Mouse (Mus musculus): Measurements from ENCODE around the gene Fam155a.

Fam155a gene

DNA sequence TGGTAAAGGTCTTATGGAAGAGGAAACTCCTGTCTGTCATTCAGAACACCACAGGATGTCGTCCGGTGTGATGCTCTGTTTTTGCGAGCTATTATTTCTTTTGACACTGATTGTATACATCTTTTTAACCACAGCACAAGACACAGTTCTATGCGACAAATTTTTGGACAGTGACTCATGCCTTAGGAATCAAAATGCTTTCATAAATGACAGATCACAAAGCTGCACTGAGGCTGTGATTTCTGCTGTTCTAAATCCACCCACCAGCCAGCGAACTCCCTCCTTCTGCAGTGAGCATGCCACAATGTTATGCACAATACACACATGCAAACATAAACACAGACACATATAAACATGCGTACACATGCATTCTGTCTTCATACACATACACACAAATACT is 224.5 kb downstream of the Fam155a start:
- in situ Hi-C loops (cut with MboI; ENCODE audit: low pct_unique_long_range_greater_than_20kb in 1 of 2, low sequenced_read_pairs in 2 of 2, unreplicated experiment in 1 of 2), result no loop called here

DNA sequence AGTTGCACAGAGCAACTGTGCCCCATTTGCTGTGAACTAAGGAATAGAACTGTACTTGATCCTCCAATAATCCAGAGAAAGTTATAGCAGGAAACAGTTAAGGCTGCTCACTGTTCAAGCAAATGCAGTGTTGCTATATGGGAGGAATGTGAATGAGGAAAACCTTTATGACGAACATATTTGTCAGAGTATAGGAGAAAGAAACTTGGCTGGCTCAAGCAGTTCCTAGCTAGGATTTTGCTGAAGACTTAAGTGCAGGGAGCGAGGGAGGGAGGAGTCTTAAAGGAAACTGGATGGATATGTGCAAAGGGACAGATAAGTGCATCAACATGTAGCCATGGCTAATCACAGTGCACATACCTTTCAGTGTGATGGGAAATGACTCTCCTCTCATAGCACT is 225.3 kb downstream of the Fam155a start:
- in situ Hi-C loops (cut with MboI; ENCODE audit: low pct_unique_long_range_greater_than_20kb in 1 of 2, low sequenced_read_pairs in 2 of 2, unreplicated experiment in 1 of 2), result no loop called here

DNA sequence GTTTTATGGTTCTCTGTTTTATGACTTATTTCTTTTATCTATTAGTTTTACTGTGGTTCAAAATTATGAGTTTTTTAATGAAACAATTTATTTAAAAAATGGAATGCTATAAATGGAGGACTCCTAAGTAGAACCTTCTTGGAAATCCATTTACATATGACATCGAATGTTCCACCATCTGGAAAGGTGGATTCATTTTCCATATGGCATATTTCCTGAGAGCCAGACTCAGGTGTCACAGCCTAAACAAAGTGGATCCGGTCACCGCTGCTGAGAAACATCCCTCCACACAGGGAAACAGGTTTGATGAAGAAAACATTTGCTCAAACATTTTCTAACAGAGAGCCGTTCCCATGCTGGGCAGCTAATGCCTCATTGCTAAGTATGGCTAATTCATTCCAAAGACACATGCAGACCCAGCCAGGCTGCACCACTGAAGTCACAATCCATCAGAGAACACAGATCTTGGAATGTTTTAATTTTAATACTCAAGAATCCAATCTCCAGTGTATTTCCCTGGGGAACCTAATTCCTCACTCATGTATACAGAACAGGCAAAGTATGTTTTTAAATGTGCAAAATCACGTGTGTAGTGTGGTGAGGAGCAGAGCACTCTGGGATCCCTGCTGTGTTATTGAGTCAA is 235.1 kb downstream of the Fam155a start:
- in situ Hi-C loops (cut with MboI; ENCODE audit: low pct_unique_long_range_greater_than_20kb in 1 of 2, low sequenced_read_pairs in 2 of 2, unreplicated experiment in 1 of 2), result no loop called here

DNA sequence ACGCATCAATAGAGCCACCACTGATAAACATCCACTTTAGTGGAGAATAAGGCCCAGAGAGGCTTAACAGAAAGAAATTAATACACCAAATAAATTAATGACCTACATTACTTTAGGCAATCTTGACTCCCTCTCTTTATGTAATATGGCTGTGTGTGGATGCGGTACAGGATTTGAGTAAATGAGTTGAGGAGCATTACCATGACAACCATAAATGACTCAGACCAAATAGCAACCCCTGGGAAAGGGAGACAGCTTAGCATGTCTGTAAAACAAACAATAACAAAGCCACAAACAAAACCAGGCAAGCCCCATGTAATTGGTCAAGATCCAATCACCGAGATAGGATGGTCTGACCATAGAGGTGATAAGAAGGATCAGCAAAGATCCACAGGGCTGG is 244.4 kb downstream of the Fam155a start:
- in situ Hi-C loops (cut with MboI; ENCODE audit: low pct_unique_long_range_greater_than_20kb in 1 of 2, low sequenced_read_pairs in 2 of 2, unreplicated experiment in 1 of 2), result no loop called here

DNA sequence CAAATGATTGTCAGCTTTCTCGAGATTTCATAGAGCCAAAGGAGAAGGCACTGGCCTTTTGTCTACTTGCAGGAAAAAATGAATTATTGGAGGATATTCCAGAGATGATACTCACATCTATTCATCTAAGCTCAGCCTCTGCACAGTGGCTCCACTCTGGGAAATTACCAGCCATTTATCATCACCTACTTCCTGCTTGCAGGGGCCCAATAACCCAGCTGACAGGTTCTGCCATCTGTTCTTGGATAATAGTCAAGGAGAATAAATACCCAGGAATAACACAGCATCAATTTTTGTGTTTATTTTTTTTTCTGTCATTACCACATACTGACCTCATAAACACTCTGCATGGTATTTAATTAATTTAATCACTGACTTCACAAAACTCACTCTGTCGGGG is 249.4 kb downstream of the Fam155a start:
- in situ Hi-C loops (cut with MboI; ENCODE audit: low pct_unique_long_range_greater_than_20kb in 1 of 2, low sequenced_read_pairs in 2 of 2, unreplicated experiment in 1 of 2), result no loop called here

DNA sequence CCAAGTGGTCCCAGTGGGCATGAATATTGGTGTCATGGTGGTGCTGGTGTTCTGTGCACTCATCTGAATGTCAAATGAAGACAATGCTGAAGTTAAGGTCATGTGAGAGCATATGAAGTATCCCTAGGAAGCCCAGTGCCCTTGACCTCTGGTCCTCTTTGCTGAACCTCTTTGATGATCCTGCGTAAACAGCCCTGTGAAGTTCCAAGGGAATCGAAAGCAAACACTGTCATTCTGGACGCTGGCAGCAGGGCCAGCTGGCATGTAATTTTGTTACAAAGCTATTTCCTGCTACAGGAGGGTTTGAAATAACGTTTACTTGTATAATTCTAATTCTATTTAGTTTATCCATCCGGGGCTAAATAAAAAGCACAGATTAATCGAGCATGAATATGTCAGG is 270.2 kb downstream of the Fam155a start:
- in situ Hi-C loops (cut with MboI; ENCODE audit: low pct_unique_long_range_greater_than_20kb in 1 of 2, low sequenced_read_pairs in 2 of 2, unreplicated experiment in 1 of 2), result no loop called here

DNA sequence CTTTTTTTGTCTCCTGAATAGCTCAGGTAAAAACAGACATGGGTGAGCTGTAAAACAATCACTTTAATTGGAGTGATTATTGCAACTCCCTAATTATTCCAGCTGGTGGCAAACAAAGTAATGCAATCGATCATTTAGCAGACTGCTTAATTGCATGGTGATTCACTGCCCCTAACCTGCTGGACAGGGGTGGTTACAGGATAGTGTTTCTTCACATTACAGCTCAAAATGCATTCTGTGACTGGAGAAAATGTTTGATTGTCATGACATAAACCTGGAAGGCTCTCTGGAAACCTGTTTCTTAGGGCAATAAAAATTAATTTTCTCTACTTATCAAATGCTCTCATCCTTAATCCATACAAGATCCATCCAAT is 276.7 kb downstream of the Fam155a start:
- in situ Hi-C loops (cut with MboI; ENCODE audit: low pct_unique_long_range_greater_than_20kb in 1 of 2, low sequenced_read_pairs in 2 of 2, unreplicated experiment in 1 of 2), result no loop called here

DNA sequence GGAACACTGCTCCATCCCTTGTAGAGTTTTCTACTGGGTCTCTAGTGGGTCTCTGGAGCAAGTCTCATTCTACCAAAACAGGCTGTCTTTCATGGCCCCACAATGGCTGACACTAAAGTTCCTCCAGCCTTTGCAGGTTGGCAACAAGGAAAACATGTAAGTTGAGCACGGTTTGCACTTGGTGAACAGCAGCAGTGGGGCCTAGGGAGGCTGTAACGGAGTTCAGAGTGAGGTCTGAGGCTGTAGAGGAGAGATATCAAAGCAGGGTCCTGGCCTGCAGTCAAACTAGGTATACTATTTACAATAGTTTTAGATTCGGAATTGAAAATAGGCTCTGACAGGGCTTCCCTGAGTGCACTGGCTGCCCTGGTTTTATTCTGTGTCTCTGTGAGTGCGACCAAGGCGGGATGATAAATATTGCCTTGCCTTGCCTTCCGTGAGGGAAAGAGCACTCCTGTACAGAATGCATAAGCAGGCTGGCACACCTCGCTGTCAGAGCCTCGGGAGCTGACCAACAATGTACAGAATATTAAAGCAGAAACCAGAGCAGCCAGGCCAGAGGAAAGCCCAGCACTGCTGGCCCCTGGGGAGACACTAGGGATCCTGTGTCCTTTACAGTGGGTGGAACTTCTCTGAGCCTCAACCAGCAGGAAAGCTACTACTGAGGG is 277.3 kb downstream of the Fam155a start:
- in situ Hi-C loops (cut with MboI; ENCODE audit: low pct_unique_long_range_greater_than_20kb in 1 of 2, low sequenced_read_pairs in 2 of 2, unreplicated experiment in 1 of 2), result no loop called here

DNA sequence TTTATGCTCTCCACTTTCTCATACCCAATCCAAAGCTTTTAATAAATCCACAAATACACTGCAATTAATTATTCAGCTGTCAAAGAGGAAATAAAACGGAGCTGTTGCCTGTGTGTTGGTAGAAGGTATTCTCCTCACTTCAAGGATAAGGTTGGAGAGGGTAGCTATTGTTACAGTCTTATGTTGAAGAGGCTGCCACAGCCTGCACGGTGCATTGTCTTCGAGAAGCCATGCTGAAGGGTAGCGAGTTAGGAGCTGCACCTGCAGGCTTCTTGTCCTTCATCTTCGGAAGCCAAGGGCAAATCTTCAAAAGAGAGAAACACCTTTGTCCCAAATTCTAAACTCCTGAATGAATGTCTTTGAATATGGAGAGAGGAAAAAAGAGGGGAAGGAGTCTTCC is 288.4 kb downstream of the Fam155a start:
- in situ Hi-C loops (cut with MboI; ENCODE audit: low pct_unique_long_range_greater_than_20kb in 1 of 2, low sequenced_read_pairs in 2 of 2, unreplicated experiment in 1 of 2), result no loop called here

DNA sequence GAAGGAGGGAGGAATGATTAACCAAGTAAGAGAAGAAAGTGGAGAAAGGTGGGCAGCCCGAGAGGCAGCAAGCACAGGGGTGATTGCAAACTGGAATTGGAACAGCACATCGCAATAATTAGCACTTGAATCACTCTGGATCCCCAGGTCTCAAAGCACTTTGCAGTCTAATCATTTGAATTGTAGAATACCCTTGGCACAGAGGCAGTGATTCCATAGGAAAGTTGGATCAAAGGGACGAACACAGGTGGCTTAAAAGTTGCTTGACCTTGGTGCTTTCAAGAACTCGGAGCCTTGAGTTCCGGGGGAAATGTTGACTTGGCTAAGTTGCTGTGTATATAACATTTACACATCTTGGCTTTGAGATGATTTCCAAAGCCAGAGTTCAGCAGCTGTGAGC is 299.7 kb downstream of the Fam155a start:
- in situ Hi-C loops (cut with MboI; ENCODE audit: low pct_unique_long_range_greater_than_20kb in 1 of 2, low sequenced_read_pairs in 2 of 2, unreplicated experiment in 1 of 2), result loop anchor here in 1 of 2 experiments (25.0 kb wide), 1 partner anchor 234 kb away; no protein-coding TSS in a partner anchor

DNA sequence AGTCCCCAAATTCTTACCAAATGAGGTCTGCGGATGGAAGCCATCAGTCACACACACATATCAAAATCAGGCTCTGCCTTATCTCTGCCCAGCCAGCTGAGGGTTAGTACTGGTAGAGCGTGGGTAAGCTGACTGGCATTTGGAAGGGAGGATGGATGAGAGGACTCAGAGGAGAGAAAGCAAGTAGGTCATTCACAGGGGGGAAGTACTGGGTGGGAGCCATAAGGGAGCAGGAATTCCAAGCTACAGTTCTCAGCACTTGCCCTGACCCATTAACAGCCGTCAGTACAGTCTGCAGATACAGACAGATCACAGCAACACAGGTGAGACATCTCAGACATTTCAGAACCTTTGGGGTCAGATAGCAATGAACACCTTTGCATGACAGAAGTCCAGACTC is 300.8 kb downstream of the Fam155a start:
- in situ Hi-C loops (cut with MboI; ENCODE audit: low pct_unique_long_range_greater_than_20kb in 1 of 2, low sequenced_read_pairs in 2 of 2, unreplicated experiment in 1 of 2), result loop anchor here in 1 of 2 experiments (25.0 kb wide), 1 partner anchor 233 kb away; no protein-coding TSS in a partner anchor

DNA sequence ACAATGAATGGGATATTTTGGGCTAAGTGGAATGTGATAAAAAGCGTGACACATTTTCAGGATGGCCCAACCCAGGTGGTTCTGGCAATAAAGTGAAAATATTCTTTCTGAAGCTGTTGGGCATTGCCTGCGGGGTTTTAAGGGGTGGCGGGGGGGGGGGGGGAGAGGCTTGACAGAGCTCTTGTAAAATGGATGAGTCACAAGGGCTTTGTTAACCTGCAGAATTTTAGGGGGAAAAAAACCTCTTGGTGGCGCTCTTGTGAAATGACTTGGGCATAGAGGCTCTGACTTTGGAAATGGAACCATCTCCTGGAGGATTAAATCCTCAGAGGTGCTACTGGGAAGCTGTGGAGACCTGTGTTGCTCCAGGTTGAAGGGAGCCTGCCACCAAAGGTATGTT is 309.9 kb downstream of the Fam155a start:
- in situ Hi-C loops (cut with MboI; ENCODE audit: low pct_unique_long_range_greater_than_20kb in 1 of 2, low sequenced_read_pairs in 2 of 2, unreplicated experiment in 1 of 2), result loop anchor here in 1 of 2 experiments (25.0 kb wide), 1 partner anchor 224 kb away; no protein-coding TSS in a partner anchor

DNA sequence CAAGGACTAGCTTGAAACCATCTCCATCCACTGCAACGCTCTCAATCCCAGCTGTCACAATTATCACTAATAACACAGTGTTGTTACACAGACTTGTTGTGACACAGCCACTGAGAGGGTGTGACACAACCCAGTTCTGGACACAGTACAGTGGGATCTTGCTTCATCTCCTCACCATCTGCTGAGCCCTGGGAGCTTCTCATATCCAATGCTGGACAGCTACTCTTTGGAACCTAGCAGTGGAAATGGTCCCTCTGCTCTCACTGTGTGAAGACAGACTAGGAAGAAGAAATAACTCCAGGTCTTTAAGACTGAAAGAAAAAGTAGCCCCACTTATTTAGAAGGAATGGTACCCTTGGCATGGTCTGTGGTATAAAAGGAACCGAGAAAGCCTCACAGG is 310.3 kb downstream of the Fam155a start:
- in situ Hi-C loops (cut with MboI; ENCODE audit: low pct_unique_long_range_greater_than_20kb in 1 of 2, low sequenced_read_pairs in 2 of 2, unreplicated experiment in 1 of 2), result loop anchor here in 1 of 2 experiments (25.0 kb wide), 1 partner anchor 223 kb away; no protein-coding TSS in a partner anchor

DNA sequence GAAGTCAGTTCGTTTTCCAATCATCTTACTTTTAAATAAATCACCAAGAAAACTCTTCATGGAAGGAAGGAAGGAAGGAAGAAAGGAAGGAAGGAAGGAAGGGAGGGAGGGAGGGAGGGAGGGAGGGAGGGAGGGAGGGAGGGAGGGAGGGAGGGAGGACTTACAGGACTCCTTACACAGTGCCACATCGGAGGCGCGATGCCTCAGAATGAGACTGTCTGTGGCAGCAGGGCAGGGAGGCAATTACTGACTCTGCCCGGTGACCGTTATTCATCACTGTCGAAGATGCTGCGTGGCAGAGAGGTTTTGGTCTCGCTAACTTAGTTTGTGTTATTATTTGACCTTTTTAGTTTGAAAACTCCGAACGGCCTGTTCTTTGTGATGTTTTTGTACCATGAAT is 312.3 kb downstream of the Fam155a start:
- in situ Hi-C loops (cut with MboI; ENCODE audit: low pct_unique_long_range_greater_than_20kb in 1 of 2, low sequenced_read_pairs in 2 of 2, unreplicated experiment in 1 of 2), result loop anchor here in 1 of 2 experiments (25.0 kb wide), 1 partner anchor 221 kb away; no protein-coding TSS in a partner anchor

DNA sequence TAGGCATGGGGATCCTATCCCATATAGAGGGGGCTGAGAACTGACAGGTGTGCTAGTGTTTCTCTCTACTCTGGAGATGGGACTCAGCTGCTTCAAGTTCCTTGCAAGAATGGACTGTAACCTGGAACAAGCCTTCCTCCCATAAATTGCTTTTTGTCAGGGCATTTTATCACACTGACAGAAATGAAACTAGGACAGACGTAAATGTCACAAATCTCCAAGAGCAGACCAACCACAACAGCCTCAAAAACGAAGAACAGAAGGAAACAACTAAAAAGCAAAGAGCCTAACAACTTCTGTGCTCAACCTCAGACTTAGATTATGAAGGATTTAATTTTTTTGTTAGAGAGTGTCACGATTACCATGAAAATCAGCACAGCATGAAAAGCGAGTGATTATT is 315.8 kb downstream of the Fam155a start:
- in situ Hi-C loops (cut with MboI; ENCODE audit: low pct_unique_long_range_greater_than_20kb in 1 of 2, low sequenced_read_pairs in 2 of 2, unreplicated experiment in 1 of 2), result loop anchor here in 1 of 2 experiments (25.0 kb wide), 1 partner anchor 218 kb away; no protein-coding TSS in a partner anchor

DNA sequence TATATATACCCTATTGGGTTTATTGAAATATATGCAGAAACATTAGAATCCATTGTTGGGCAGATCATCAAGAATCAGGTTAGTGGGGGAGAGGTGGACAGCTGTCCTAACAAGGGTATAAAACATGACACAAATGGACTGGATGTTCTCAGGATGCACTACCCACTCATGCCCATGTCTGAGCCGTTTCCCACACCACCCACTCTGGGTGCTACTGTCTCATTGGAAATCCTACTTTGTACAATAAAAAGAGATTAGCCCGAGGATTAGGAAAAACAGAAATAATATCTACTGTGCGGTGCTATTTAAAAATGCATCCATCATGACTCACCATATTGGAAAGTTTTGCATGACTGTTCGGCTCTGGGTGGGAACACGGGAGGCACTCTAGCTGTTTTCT is 317.2 kb downstream of the Fam155a start:
- in situ Hi-C loops (cut with MboI; ENCODE audit: low pct_unique_long_range_greater_than_20kb in 1 of 2, low sequenced_read_pairs in 2 of 2, unreplicated experiment in 1 of 2), result loop anchor here in 1 of 2 experiments (25.0 kb wide), 1 partner anchor 216 kb away; no protein-coding TSS in a partner anchor

DNA sequence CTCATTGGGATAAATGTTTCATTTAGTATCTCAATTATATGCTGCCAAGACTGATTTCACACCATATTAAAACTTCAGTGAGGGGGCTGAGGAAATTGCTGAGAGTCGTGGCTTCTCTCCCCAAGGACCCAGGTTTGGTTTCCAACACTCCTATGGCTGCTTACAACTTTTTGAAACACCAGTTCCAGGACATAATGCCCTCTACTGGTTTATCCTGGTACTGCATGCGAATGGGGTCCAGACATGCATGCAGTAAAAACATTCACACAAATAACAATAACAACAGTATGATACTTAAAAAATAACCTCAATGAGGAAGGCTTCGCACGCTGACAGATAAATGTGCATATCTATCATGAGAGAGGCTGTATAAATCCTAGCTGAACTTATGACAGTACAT is 319.4 kb downstream of the Fam155a start:
- in situ Hi-C loops (cut with MboI; ENCODE audit: low pct_unique_long_range_greater_than_20kb in 1 of 2, low sequenced_read_pairs in 2 of 2, unreplicated experiment in 1 of 2), result loop anchor here in 1 of 2 experiments (25.0 kb wide), 1 partner anchor 214 kb away; no protein-coding TSS in a partner anchor

DNA sequence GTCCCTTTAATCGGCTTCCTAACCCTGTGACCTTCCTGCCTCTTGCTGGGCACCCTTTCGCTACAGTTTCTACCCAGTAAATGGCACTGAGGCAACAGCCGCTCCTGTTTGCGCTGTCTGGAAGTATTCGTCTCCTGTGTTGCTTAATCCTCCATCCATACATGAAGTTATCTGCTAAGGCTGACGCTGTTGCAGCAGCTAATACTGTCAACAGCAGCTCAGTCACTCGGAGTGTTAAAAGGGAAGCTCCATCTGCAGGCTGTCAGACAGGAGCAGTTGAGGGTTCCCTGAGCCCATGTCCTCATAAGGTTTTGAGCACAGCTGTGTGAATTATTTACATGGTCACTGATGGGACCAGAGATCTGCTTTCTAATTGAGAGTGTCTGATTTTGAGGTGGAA is 322.3 kb downstream of the Fam155a start:
- in situ Hi-C loops (cut with MboI; ENCODE audit: low pct_unique_long_range_greater_than_20kb in 1 of 2, low sequenced_read_pairs in 2 of 2, unreplicated experiment in 1 of 2), result no loop called here

DNA sequence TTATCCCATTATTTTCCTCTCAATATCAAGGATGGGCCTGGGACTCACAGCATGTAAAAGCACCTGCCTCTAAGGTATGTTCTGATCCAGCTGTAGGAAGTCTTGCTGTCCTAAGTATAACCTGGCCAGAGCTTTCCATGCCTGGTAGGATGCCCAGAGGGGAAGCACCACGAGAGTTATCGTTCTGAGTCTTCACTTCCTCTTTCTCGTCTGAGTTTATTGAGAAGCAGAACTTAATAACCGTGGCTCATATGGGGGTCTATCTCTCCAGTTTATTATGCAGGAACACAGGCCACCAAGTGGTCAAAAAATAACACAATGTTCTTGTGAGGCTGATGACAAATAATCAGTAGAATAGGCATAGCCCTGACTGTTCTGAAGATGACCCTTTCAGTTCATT is 333.1 kb downstream of the Fam155a start:
- in situ Hi-C loops (cut with MboI; ENCODE audit: low pct_unique_long_range_greater_than_20kb in 1 of 2, low sequenced_read_pairs in 2 of 2, unreplicated experiment in 1 of 2), result no loop called here

DNA sequence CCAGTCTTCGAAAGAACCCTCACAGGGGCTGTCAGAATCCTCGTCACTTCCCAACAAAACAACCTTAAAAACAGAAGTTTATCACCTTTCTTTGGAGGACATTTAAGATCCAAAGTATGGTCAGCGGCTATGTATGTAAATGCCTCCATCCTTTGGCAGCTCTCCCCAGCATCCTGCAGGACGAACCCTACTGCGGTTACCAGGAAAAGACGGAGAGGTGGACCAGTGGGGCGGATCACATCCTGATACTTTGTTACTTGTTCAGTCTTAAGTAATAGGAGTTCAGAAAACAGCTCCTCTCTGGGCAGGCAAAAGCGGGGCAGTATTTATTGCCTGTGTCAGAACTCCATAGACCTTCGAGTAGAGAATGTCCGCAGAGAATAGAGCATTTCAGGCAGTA is 335.5 kb downstream of the Fam155a start:
- in situ Hi-C loops (cut with MboI; ENCODE audit: low pct_unique_long_range_greater_than_20kb in 1 of 2, low sequenced_read_pairs in 2 of 2, unreplicated experiment in 1 of 2), result no loop called here
